Mouse (Mus musculus) intestine, embryonic 14.5 days (tissue): ENCODE results near the gene Atg9b. TPM values are rescaled to one million over a fixed set of nuclear protein-coding genes. Genes with fewer than 3 reads are reported as not detected.

Source experiments
- ATAC-seq: fragments of 200-750 bp; cut with Nextera tagmentation; replicated peaks from 2 replicates; pipeline ENCODE4 v1.8.0; 2017; ENCODE audit warnings: low read depth, moderate number of reproducible peaks, moderate TSS enrichment, moderate library complexity; ENCODE audit not compliant: low FRiP score, low TSS enrichment
- DNase-seq: peaks from one replicate; pipeline ENCODE4 v3.0.0-alpha.2; 2018; ENCODE audit warnings: low spot score
- H3K27ac ChIP-seq: fragments of 300-500 bp; sonication (generic); 2 replicates; pipeline ENCODE4 v1.5.1; 2014; ENCODE audit warnings: low read depth, mild to moderate bottlenecking, control low read depth
- H3K27me3 ChIP-seq: fragments of 300-500 bp; sonication (generic); replicated peaks from 2 replicates; pipeline ENCODE4 v1.6.1; 2014; ENCODE audit warnings: low read length, control low read depth; ENCODE audit not compliant: control insufficient read depth, insufficient read depth
- H3K36me3 ChIP-seq: fragments of 300-500 bp; sonication (generic); 2 replicates; pipeline ENCODE4 v1.6.1; 2014; ENCODE audit warnings: low read length, control low read depth; ENCODE audit not compliant: control insufficient read depth, insufficient read depth
- H3K4me1 ChIP-seq: fragments of 300-500 bp; sonication (generic); replicated peaks from 2 replicates; pipeline ENCODE4 v1.6.1; 2014; ENCODE audit warnings: low read length, control low read depth, mixed read lengths; ENCODE audit not compliant: control insufficient read depth, insufficient read depth
- H3K4me2 ChIP-seq: fragments of 300-500 bp; sonication (generic); 2 replicates; pipeline ENCODE4 v1.6.1; 2014; ENCODE audit warnings: low read length
- H3K4me3 ChIP-seq: fragments of 300-500 bp; sonication (generic); 2 replicates; pipeline ENCODE4 v1.5.1; 2014; ENCODE audit warnings: low read depth, low read length, control low read depth, mixed read lengths
- H3K9ac ChIP-seq: fragments of 300-500 bp; sonication (generic); 2 replicates; pipeline ENCODE4 v1.6.1; 2014; ENCODE audit warnings: mild to moderate bottlenecking, low read length
- H3K9me3 ChIP-seq: fragments of 300-500 bp; sonication (generic); 2 replicates; pipeline ENCODE4 v1.6.1; 2016; ENCODE audit warnings: low read length, control low read depth; ENCODE audit not compliant: control insufficient read depth
- WGBS: fragments of 180-500 bp; shearing (Covaris S2); extraction: QIAGEN DNeasy Blood & Tissue Kit; methylation state at CpG from one replicate; pipeline ENCODE4 v1.1.7; 2014; 5-methylcytosine and 5-hydroxymethylcytosine counted together
- polyA plus RNA-seq: library from polyadenylated mRNA; unstranded; fragments of >200 nt; fragmentation: Nextera tagmentation; extraction: Ambion mirVana; gene quantifications from 2 replicates; pipeline ENCODE4 v1.2.1, GENCODE M21; 2014

The Atg9b gene
- polyA plus RNA-seq, 1 experiment from 2014 or later = 0.66 TPM

- DNase-seq (no peak), ATAC-seq (no peak)
- peak overlapping the region; percentile 92 for H3K27ac ChIP-seq
- no peaks in the 10 kb centered on the region for H3K9me3 ChIP-seq
- 31% methylated on average over 4 of the region's 4 CpGs for WGBS
- H3K36me3 ChIP-seq = no peaks in the 10 kb centered on the region
- peaks cover 39% of the 10 kb centered on the region for H3K4me1 ChIP-seq
- H3K27me3 ChIP-seq = peaks cover 2% of the 10 kb centered on the region; the same call in 1 of the 2 replicates
- no peak overlapping the region for H3K4me3 ChIP-seq
- H3K4me2 ChIP-seq = peak overlapping the region; percentile 90
- no peak overlapping the region for H3K9ac ChIP-seq
Measured at GRCm38 (mm10) chr5:24353327-24353726, 38.6 kb downstream of the Atg9b start.

DNA sequence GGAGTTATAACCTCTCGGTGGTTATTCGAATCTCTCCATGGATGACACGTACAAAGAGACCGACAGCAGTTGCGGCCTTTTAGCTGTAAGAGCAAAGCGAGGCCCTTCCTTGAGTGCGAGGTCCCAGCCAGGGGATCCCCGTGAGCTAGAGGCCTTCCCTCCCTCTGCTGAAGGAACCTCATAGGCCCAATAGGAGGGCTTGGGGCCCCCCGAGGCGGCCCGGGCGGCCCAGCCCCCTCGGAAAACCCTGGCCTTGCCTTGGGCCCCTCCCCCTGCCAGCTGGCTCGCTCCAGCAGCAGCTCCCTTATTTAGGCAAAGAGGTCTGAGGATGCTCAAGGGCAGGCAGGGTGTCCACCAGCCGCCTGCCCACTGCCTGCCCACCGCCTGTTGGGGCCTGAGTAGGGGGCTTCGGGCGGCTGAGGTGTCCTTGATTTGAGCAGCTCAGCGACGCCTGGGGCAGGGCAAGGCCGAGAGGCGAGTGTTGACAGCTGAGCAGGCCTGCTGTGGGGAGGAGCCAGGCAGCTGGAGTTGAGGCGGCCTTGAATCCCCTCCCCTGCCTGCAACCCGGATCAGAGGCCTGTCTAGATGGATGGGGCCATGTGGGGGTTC lies 39.6 kb downstream of the Atg9b start:
- H3K9me3 ChIP-seq = no peaks in the 10 kb centered on the region
- no peaks in the 10 kb centered on the region for H3K36me3 ChIP-seq
- peaks cover 2% of the 10 kb centered on the region; the same call in 1 of the 2 replicates for H3K27me3 ChIP-seq
- H3K4me1 ChIP-seq = peaks cover 46% of the 10 kb centered on the region
- peak overlapping the region; percentile 74 for H3K9ac ChIP-seq
- DNase-seq (peak; percentile 88), ATAC-seq (peak; percentile 71)
- peak overlapping the region; percentile 92 for H3K27ac ChIP-seq
- H3K4me3 ChIP-seq = peak overlapping the region; percentile 68
- WGBS = 2% methylated on average over 24 of the region's 24 CpGs
- peak overlapping the region; percentile 90 for H3K4me2 ChIP-seq

DNA sequence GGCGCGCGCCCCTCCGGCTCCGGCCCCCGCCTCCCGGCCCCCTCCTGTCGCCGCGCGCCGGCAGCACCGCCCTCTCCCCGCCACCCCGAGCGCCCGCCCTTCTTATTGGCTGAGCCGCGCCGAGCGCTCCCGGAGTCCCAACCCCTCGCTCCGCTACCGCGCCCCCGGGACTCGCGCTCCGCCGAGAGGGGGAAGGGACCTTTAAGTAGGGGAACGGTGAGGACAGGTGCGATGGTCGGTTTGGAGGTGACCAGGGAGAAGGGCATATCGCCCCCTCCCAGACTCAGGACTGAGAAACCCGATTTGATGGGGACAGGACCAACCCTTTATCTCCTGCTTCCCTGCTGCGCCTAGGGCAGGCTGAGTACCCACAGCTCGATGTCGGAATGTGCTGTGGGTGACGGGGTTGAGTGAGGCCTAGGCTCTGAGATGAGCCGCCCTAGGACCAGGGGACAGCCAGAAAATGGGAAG lies 40.2 kb downstream of the Atg9b start:
- Histone ChIP-seq H3K27ac (peak overlapping the region; percentile 92), H3K4me2 (peak overlapping the region; percentile 90), H3K9ac (peak overlapping the region; percentile 74), H3K4me1 (peaks cover 52% of the 10 kb centered on the region), H3K27me3 (peaks cover 2% of the 10 kb centered on the region; the same call in 1 of the 2 replicates), H3K36me3 (no peaks in the 10 kb centered on the region), H3K9me3 (no peaks in the 10 kb centered on the region), H3K4me3 (peak overlapping the region; percentile 68)
- under 1% methylated on average over 38 of the region's 41 CpGs for WGBS
- peak; percentile 70 for ATAC-seq
- DNase-seq = peak; percentile 89

DNA sequence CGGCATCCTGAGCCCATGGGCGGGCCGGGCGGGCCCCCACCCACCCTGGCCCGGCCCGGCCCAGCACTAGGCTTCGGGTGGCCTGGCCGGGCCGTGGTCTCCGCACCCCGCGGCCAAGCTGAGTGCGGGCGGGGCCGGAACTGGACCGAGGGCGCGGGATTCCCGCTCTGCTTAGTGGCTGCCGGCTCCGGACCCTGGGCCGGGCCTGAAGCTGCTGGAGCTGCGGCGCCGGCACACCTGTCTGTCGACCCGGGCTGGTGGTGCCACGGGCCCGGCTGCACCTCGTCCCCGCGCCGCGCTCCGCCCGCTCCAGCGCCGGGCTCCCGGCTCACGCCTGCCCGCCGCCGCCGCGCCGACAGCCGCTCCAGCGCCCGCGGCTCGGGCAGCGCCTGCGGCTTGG lies 40.7 kb downstream of the Atg9b start, which contains the start of gene Kcnh2:
Gene Kcnh2 (minus strand): TSS at position 327 of the 400 bp plus-strand sequence.
- peak within 1 kb of the TSS; percentile 90 for H3K4me2 ChIP-seq
- DNase-seq (no peak), ATAC-seq (peak; percentile 44)
- no peaks in the 10 kb centered on the region for H3K9me3 ChIP-seq
- peak within 1 kb of the TSS; percentile 92 for H3K27ac ChIP-seq
- peaks cover 52% of the 10 kb centered on the region for H3K4me1 ChIP-seq
- 1% methylated on average over 38 of the region's 53 CpGs for WGBS
- H3K27me3 ChIP-seq = peaks cover 2% of the 10 kb centered on the region; the same call in 1 of the 2 replicates
- peak within 1 kb of the TSS; percentile 68 for H3K4me3 ChIP-seq
- H3K9ac ChIP-seq = peak within 1 kb of the TSS; percentile 74
- no peaks in the 10 kb centered on the region for H3K36me3 ChIP-seq

DNA sequence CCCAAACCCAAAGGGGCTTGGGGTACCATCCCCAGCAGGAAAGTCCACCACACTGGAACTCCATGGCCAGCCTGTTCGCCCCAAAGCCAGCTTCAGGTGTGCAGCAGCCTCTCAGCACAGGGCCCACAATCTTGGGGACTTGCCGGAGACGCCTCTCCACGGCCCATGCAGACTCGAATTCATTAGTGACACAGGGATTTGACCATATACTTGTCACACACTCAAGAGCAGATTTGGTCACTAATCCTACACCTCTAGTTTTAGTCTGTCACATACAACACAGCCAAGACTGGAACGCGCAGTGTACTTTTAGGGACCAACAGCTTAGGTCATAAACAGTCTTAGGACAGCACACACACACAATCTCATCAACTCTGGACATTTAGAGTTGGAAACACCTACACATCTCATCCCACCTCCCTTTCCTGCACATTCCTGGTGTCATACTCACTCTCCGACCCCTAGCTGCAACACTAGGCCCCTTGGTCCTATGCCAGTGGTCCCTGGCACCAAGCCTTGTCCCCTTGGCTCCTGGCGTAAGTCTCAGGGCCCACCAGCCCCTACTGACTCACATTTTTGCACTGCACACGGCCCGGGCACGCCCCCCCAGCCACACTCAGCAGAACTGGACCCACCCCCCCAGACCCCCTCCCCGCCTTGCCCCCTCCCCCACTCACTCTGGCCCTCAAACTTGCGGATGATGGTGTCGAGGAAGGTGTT lies 41.3 kb downstream of the Atg9b start:
- peak overlapping the region; percentile 90 for H3K4me2 ChIP-seq
- H3K9me3 ChIP-seq = no peaks in the 10 kb centered on the region
- H3K4me1 ChIP-seq = peaks cover 52% of the 10 kb centered on the region
- H3K27ac ChIP-seq = peak overlapping the region; percentile 92; the same call in 1 of the 2 replicates
- H3K4me3 ChIP-seq = peak overlapping the region; percentile 68
- ATAC-seq (no peak), DNase-seq (no peak)
- peak overlapping the region; percentile 74 for H3K9ac ChIP-seq
- H3K27me3 ChIP-seq = peaks cover 2% of the 10 kb centered on the region; the same call in 1 of the 2 replicates
- 0 out of 2 replicates have a peak, but pooled peaks cover 3% of the 10 kb centered on the region for H3K36me3 ChIP-seq
- 31% methylated on average over 15 of the region's 15 CpGs for WGBS

- Histone ChIP-seq H3K36me3 (0 out of 2 replicates have a peak, but pooled peaks cover 3% of the 10 kb centered on the region), H3K27me3 (peaks cover 2% of the 10 kb centered on the region; the same call in 1 of the 2 replicates), H3K9ac (peak overlapping the region; percentile 74; the same call in 1 of the 2 replicates), H3K27ac (no peak overlapping the region), H3K4me3 (peak overlapping the region; percentile 68; the same call in 1 of the 2 replicates), H3K4me2 (peak overlapping the region; percentile 90), H3K4me1 (peaks cover 55% of the 10 kb centered on the region), H3K9me3 (no peaks in the 10 kb centered on the region)
- DNase-seq (no peak), ATAC-seq (no peak)
- WGBS = 48% methylated on average over 3 of the region's 3 CpGs
Measured at GRCm38 (mm10) chr5:24350073-24350472, 41.9 kb downstream of the Atg9b start.

- no peaks in the 10 kb centered on the region for H3K27me3 ChIP-seq
- H3K27ac ChIP-seq = peak overlapping the region; percentile 27; the same call in 1 of the 2 replicates
- WGBS = 0% methylated on average over 29 of the region's 30 CpGs
- H3K9ac ChIP-seq = 0 out of 2 replicates have a peak overlapping the region, but pooled peaks have one; percentile 13
- H3K4me1 ChIP-seq = peaks cover 67% of the 10 kb centered on the region
- H3K9me3 ChIP-seq = no peaks in the 10 kb centered on the region
- peak overlapping the region; percentile 90 for H3K4me2 ChIP-seq
- DNase-seq = peak; percentile 69
- peak overlapping the region; percentile 42 for H3K4me3 ChIP-seq
- 0 out of 2 replicates have a peak, but pooled peaks cover 3% of the 10 kb centered on the region for H3K36me3 ChIP-seq
- no peak for ATAC-seq
Measured at GRCm38 (mm10) chr5:24348546-24348945, 43.4 kb downstream of the Atg9b start.

GRCm38 (mm10) chr5:24348128-24348527 lies 43.8 kb downstream of the Atg9b start:
- Histone ChIP-seq H3K4me2 (peak overlapping the region; percentile 90), H3K9me3 (no peaks in the 10 kb centered on the region), H3K9ac (0 out of 2 replicates have a peak overlapping the region, but pooled peaks have one; percentile 13), H3K36me3 (0 out of 2 replicates have a peak, but pooled peaks cover 3% of the 10 kb centered on the region), H3K4me3 (peak overlapping the region; percentile 42), H3K27me3 (no peaks in the 10 kb centered on the region), H3K4me1 (peaks cover 68% of the 10 kb centered on the region), H3K27ac (peak overlapping the region; percentile 22; the same call in 1 of the 2 replicates)
- DNase-seq = peak; percentile 91
- peak; percentile 40 for ATAC-seq
- under 1% methylated on average over 36 of the region's 41 CpGs for WGBS
